Mouse (Mus musculus) adrenal gland, adult 18-20 months (tissue): ENCODE measurements at regions not wholly inside any gene's neighbourhood (a gene's known extent, or its start where the extent isn't known, plus 50 kb on each side); places are given as distances from the start of the nearest gene placed in this dataset.
"Not testable (repeated sequence)": the region's sequence is repeated elsewhere in the genome, so short reads cannot be mapped to it uniquely, and the experiment has no call there.

Experiments
- DNase-seq, 2 experiments: peaks; one replicate each; pipeline ENCODE4 v3.0.0; 2021 to 2022; ENCODE audit warnings: low spot score in 2 of 2

DNA sequence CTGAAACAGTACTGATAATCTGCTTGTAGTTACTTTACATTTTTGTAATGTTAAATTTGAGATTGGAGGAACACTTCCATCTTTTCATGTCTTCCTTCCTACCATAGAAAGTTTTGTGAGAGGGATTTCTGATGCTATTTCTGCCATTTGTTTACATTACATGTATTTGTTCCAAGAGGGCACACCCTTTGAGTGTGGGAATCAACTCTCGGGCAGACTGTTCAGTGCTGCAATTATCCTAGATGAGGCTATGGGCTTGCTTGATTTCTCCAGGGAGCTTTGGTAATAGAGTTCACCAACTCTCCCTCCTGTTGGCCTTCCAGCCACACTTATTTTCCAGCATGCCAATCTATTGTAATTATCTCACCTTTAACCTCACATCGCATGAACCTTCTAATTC is 52.4 kb downstream of the Gm13691 start:
- DNase-seq = no peak

DNA sequence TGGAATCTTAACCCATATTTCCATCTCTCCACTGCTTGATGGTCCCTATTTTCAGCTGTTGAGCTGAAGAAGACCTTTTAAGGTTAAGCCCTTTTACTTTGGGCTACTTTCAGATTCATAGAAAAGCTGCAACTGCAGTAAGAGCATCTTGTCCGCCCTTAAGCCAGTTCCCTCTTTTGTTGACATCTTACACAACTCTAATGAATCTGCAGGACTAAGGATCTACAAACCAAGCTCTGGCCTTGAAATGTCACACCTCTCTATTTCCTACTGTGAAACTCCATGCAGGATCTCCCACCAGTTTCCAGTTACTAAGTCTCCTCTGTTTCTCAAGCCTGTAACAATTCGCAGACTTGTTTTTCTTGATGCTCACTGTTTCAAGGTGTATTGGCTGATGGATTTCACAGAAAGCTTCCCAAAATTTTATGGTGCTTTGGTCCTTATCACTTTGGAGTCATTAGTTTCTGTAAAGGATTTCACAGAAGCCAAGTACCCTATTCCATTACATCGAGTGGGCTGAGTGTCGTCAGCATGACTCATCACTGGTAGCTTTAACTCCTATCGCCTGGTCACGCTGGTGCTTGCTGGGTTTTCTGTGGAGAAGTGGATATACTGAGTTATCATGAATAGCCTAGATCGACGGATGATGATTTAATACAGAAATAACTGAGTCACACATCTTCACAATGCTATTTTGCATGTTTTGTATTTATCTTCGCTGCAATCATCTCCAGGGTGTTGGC is 58.2 kb downstream of the Gm13691 start:
- DNase-seq = no peak

DNA sequence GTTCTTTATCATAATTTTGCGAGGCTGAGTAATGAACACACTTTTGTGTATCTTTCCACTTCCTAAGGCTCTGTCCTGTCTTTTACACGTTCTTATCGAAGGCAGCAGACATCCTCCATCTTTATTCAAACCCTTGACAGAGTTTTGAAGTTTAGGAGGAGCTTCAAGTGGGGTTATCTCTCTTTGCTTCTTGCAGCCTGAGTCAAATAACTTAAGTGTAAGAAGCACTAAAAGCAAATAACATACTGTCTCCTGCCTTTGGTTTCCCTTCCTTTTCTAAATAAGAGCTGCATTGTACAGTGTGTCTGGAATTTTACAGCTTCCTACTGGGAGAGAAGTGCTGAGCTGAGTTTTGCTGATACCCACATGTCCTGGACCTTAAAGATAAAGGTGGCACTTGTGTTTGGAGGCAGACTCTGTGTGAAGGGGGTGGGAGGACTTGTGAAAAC is 61.6 kb downstream of the Gm13691 start:
- DNase-seq = no peak

DNA sequence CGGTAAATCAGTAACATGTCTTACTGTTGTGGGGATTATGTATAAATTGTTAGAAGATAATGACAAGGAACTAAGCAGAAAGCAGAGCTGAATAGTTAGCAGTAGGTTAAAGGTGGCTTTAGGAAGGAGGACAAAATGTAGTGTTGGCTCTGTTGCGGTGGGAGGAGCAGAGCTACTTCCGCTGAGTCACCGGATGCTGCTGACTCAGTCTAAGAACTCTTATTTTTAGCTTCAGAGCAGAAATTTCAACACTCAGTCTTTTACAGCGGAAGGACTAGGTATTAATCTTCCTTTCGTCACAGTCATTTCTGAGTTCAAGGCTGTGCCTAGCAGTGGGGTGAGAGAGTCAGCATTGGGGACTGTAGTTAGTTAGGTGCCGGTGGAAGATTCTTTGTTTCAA is 68.9 kb downstream of the Gm13691 start:
- DNase-seq = no peak

DNA sequence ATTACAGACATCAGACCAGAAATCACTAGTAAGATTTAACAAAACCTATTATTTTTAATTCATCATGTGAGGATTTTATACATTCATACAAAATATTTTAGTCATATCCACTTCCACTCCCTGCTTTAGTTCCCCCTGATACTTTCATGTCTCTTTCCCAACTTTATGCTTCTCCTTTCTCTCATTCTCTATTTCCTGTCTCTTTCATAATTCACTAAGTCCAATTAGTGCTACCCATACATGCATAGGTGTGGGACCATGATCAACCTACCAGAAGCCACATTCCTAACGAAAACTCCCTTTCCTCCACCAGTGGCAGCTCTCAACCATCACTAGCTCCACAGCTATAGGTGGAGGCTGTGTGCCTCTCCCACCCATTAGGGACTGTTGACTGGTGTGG is 70.9 kb downstream of the Gm13691 start:
- no peak for DNase-seq

DNA sequence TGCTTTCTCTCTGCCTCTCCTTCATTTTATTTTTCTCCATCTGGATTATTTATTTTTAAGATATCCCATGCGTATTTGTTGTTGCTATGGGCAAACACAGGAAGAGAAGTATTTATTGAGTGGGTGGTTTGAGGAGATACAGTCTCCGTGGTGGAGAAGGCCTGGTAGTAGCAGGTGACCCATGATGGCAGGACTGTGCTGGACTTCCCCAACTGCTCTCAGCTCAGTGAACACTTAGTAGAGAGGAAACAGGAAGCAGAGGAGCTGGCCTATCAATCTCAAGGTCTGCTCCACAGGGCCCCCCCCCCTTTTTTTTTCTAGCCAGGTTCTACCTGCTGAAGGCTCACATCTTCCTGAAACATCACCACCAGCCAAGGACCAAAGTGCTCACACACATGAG is 74.0 kb downstream of the Gm13691 start:
- DNase-seq = no peak

DNA sequence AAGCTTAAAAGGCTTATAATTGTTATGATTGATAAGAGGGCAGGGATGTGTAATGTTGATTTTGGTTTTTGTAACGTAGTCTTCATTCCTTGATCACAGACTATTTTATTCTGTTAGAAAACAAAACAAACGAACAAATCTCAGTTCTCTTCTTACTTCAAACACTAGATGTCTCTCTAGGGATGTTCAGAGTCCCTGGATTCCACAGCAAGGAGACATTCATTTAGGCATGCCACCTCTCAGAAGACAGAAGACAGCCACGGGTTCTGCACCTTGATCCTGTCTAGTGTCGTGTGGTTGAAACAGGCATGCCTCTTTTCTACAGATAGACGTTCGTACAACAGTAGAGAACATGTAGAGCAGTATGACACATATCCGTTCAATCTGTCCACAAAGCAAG is 74.7 kb downstream of the Gm13691 start:
- no peak for DNase-seq

DNA sequence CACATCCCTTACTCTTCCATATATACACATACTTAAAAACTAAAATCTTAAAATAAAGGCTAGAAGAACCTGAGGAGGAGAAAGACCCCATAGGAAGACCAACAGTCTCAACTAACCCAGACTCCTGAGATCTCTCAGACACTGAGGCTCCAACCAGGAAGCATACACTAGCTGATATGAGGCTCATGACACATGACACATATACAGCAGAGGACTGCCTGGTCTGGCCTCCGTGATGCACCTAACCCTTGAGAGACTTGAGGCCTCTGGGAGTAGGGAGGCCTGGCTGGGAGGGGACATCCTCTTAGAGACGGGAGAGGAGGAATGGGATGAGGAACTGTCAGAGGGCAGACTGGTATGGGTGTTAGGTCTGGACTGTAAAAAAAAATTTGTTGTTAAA is 75.4 kb downstream of the Gm13691 start:
- no peak for DNase-seq

DNA sequence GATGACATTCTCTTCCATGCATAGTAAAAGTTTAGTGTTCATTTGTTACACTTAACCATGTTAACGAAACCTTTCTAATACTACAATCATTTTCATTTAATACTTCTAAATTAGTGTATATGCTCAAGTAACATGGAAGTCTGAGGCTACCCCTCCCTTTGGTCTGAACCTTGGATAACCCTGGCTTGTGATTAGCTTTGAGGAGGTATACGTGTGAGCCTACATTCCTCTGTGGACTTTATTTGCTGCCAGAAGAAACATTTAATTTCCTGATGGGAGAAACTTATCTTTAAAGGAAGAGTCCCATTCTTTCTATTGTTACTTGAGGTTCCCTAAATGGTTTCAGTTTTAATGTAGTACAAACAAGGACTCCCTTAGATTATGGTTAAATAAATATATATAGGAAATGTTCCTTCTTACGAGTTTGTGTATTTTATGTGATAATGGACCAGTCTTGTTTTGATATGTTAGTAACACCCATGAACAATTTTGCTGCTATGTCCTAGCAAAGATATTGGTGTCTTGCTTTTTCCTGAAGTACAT is 75.9 kb downstream of the Gm13691 start:
- DNase-seq = no peak

DNA sequence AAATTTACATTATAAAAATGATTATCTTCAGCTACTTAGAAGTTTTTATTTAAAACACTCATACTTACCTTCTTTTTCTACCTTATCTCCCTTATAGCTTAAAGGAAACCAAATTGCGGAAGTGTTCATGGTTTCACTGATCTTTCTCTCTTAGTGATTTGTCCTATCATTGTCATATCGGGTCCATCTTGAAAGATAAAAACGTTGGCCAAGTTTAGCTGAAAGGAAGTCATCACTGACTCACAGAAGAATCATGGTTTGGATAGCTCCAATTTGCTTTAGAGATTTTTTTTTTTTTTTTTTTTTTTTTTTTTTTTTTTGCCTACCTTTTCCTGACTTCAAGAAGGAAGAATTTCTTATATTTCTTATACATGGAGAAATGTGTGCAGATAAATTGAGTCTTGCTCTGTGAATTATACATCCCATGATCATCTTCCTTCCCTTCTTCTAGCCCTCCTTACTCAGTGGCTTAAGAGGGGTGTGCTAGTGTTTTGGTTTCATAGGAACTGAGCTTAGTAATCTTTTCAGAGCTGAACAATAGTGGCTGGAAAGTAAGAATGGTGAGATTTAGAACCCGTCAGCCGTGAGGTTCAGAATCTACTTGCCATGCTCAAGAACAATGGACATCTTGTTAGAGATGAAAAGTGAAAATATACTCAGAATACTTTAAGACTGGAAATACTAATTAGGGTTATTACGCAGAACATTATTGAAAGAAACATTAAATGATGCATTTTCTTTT is 76.6 kb downstream of the Gm13691 start:
- DNase-seq = no peak

DNA sequence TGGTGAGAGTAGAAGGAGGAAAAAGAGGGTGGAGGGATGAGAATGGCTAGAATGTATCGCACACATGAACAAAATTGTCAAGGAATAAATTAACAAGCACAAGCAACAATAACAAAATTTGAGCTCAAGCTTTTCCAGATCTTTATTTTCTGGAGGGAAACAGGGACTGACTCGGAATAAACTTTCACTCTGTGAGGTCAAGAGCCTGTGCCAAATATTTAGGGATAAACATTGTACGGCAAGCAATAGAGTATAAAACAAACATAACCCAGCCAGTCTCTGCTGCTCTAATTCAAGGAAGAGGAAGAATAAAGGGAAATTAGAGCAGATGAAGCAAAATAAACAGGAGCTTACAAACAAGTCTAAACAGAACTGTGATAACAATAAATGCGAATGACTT is 78.3 kb downstream of the Gm13691 start:
- no peak for DNase-seq

DNA sequence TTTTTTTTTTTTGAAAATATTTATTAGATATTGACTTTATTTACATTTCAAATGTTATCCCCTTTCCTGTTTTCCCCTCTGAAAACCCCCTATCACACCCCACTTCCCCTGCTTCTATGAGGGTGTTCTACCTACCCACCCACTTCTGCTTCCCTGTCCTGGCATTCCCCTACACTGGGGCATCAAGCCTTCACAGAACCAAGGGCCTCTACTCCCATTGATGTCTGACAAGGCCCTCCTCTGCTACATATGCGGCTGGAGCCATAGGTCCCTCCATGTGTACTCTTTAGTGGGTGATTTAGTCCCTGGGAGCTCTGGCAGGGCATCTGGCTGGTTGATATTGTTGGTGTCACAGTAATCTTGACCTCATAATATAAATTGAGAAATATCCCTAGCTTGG is 79.1 kb downstream of the Gm13691 start:
- not testable (repeated sequence) for DNase-seq

DNA sequence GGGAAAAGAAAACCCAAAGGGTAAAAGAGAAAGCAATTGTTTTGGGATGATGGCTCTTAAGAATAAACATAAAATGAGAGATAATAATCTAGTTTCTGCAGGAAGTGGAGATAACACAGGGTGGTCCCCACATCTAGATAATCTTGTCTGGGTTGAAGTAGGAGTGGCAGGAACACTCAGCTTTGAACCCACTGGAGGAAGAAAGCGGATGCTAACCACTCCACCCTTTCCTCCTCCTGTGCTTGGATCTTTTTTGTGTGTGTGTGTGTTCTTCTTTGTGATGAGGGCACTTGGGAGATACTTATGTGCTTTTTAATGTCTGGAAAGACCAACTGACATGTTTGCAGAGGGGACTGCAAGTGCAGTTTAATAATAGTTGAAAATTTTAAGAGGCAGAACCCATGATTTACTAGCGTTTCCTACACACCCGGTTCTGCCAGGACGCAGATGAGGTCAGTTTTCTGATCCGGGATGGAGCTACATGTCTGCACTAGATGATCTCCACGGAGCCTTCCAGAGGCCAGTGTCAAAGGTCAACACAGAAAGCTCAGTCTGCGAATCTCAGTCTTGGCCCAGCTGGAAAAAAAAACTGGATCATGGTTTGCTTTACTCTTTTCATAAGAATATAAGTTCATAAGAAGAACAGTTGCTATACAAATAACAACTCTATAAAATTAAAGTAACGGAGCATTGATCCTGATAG is 82.7 kb downstream of the Gm13691 start:
- DNase-seq = no peak

DNA sequence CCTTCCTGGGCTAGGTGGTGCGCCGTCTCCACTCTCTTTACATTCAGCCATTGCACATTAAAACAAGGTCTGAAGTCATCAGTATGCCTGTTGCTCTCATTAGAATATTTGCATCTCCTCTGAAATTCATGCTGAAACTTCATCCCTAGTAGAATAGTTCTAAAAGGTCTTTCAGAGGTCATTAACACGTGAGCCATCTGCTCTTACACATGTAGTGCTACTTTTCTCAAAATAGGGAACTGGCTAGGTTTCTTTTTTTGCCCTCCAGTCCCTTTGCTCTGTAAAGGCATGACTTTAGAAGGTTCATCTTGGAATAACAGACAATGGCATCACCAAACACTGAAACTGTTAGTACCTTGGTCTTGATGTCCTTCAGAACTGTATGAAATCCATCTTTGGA is 85.6 kb downstream of the Gm13691 start:
- no peak for DNase-seq

DNA sequence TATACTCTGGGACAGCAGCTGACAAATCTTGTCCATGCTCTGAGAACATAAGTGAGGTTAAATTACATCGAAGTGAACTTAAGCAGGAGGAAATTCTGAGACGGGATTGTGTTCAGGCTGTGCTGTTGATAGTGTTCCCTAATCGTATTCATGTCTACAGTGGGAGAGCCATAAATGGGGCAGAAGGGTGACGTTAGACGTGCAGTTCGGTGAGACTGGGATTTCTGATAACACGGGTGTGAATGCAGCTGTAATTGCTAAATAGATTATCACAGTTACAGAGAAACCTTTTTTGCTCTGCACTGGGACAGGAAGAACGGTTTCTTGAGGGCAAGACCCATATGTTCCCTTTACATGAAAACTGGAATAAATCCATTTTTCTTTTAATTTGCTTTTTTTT is 88.9 kb downstream of the Gm13691 start:
- no peak for DNase-seq

DNA sequence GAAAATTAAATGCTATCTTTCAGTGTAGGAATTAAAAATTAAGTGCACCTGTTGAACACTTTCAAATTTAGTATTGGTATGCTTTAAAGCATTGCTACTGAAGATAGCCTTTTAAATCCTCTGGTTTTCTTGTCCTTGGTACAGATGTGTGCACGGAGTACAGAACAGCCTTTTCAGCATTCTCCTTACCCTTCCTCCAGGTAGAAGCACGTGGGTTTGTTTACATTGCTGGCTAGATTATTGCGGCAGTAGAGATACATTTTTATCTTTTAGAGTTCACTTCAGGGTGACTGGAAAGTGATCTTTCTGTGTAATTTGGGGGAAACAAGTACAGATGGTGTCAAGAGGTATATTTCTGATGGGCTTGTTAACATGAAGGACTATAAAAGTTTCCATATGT is 89.9 kb downstream of the Gm13691 start:
- DNase-seq = no peak

DNA sequence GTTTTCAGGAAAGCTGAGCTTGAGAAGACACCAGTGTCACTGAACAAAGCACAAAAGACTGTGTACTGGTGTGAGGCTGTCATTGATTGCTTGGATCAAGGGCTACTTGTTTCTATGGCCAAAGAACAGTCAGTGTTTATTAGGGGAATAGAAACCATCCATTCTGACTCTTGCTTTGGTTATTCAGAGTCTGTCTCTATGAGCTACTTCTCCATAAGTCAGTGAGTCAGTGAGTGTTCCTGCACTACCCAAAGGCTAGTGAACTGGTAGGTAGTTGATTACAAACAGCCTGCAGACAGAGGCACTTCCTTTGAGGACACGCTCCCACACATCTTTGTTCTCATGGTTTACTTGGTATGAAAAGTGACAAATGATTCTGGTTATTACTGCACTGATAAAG is 104.4 kb downstream of the Gm13691 start:
- no peak for DNase-seq

DNA sequence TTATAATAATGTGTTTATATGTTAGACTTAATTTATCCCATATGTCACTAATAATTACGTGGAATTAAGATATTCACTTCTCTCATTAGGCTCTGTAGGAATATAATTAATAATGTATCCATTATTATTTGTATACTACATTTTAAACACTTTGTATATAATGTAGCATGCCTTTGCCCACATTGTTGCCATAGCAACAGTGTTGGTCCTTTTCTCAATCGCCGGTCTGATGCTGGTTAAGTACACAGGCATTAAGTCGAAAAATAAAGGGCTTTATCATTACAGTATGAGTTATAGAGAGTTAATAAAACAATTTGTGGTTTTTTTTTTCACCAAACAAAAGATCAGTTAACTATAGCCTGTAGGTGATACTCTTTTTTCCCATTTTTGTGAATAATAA is 108.4 kb downstream of the Gm13691 start:
- DNase-seq = no peak

DNA sequence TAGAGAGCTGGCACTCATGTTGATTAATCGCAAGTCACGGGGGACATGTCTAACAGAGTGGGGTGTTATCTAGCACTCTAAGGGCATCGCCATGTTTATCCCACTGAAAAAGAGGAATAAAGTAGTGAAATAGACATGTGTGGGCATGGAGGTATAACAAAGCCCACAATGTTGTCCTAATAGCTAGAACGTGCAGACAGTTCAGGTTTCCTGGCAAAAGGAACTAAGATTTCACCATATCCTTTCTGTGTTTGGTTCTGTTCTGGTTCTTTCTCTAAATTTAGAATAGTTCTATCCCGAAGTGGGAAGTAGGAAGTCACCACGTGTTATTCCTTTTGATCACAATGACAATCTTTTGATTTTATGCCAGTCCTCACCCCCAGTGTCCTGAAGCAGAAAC is 123.2 kb downstream of the Gm13691 start:
- no peak for DNase-seq

DNA sequence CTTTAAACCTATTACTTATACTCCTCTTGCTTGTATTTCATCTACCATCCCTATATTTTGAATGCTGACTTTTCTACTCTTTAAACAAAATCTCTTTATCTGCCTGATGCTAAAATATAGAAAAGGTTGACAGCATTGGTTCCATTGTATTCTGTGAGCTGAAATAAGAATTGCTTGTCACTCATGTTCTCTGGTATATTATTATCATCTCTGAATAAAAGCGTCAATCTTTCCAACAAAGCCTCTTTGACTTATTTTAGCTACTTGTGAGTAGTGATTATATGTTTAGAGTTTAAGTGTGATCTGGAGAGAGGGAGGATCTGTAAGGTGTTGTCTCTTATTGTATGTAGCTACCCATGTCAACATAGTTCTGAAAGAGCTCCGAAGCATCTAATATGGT is 129.5 kb downstream of the Gm13691 start:
- DNase-seq = no peak

DNA sequence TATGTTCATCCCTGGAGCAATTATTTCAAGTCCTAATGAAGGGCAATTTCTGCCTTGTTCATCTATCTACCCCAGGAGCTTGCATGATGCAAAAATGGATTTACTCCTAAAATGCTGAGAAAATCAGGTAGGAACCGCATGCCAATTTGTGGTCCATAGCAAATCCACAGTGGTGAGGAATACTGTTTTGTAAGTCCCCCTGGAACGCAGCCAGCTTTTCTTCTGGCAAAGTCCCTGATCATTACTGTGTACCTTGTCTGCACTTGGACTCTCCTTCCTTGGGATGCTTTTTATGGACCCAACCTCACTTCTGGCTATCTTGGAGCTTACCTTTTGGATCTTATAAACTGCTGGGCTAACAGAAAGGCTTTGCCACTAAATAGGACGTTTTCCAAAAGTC is 137.2 kb downstream of the Gm13691 start:
- no peak for DNase-seq

DNA sequence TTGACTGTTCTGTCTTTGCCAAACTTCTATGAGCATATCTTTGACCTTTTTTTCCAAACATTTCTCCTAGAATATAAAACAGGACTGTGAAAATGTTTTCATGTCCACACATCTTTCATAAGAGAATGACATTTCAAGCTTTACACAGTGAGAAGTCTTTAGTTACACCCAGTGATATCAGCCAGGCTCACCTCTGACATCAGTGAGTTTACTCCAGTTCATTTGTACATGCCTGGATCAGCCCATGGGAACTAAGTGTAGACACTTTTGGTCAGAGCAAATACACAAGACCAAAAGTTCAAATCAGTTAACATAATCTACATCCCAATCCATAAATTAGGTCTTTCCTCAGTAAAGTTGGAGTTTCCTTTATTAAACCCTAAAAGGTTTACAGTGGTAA is 171.4 kb downstream of the Gm13691 start:
- DNase-seq = no peak
